Mouse (Mus musculus) B cell, adult 62 days (primary cell): ENCODE results near the gene Kcnk5. TPM values are rescaled to one million over a fixed set of nuclear protein-coding genes. Genes with fewer than 3 reads are reported as not detected.

Source experiments
- total RNA-seq: library from RNA; stranded (reverse); gene quantifications from 4 replicates; pipeline ENCODE4 v1.2.4, GENCODE M21; 2023

Gene Kcnk5
- total RNA-seq = 20.6 to 22.6 TPM (median 22.1 TPM) in 4 replicates

GRCm38 (mm10) chr14:20181466-20181921, at the start of gene Kcnk5:
Gene Kcnk5, minus strand, starts transcription at chr14:20181809.

GRCm38 (mm10) chr14:20138484-20139355, 42.9 kb downstream of the Kcnk5 start, which contains the start of gene Saysd1:
Gene Saysd1, minus strand, starts transcription at chr14:20138534.

Other genes starting within 250 kb of the Kcnk5 start
- gene Gng2, start 204.2 kb downstream of the Kcnk5 start, total RNA-seq = 105 to 133 TPM (median 122 TPM) in 4 replicates
- gene Saysd1, start 43.3 kb downstream of the Kcnk5 start, total RNA-seq = 3.5 to 4.9 TPM (median 4.0 TPM) in 4 replicates
- not detected in 4 replicates for gene Kcnk16, start 87.4 kb upstream of the Kcnk5 start, total RNA-seq
- 17.1 to 22.7 TPM (median 19.9 TPM) in 4 replicates for gene Nudt13, start 112.9 kb upstream of the Kcnk5 start, total RNA-seq
- 40.2 to 52.4 TPM (median 44.7 TPM) in 4 replicates for gene Ecd, start 166.3 kb upstream of the Kcnk5 start, total RNA-seq
- gene Fam149b, start 166.4 kb upstream of the Kcnk5 start, total RNA-seq = 29.2 to 43.8 TPM (median 38.7 TPM) in 4 replicates
- gene Dnajc9, start 207.1 kb upstream of the Kcnk5 start, total RNA-seq = 80.9 to 84.6 TPM (median 83.3 TPM) in 4 replicates
- gene Mrps16, start 211.8 kb upstream of the Kcnk5 start, total RNA-seq = 34.6 to 43.1 TPM (median 37.0 TPM) in 4 replicates